In the genomic region with DNA sequence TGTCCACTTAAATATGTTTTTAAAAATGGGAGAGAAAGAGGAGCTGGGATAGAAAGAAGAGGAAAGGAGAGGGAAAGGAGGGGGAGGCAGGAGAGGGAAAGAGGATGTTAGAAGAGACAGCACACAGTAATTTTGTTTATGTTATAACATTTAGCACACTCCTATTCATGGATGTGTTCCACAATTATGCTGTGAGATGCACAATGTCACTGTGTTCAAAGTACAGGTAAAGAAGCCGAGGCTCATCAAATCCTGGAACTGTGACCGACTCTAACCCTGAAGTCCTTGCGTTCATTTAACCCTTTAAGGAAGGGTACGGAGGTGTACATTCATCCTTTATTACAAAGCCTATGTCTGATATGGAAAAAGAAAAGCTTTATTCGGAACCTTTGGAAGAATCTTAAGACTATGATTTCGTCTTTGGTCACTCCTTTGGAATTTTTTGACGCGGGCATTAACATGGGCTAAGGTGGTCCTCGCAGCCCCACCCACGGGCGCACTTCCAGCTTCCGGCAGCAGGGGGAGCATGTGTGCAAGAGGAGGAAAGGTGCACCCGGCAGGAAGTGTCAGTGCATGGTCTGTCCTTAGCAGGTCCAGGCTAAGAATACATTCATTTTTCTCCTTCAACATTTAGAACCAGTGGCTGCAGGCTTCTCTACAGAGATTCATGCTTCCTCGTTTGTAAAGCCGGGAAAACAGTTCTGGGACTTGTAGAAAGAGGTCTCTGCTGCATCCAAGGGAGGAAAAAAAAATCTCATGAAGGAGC, we compare ENCODE assay signal across 8 mouse cellular contexts.
A peak's percentile ranks its signal among the peaks of the same experiment; 100 is the strongest.
DNase-seq lines count a peak whose midpoint lies in the region; ATAC-seq lines count a peak whose summit lies in the region.

No protein-coding gene starts in this region.

- H3K27me3 ChIP-seq in hindbrain, embryonic 12.5 days, result no peaks in the 10 kb centered on the region

- H3K4me3 ChIP-seq in hindbrain, embryonic 12.5 days, result peak overlapping the region; percentile 28

- H3K9ac ChIP-seq in hindbrain, embryonic 12.5 days, result no peak overlapping the region

- 3% methylated on average over 15 of the region's 15 CpGs for WGBS in hindbrain, embryonic 12.5 days

- H3K4me1 ChIP-seq in hindbrain, embryonic 12.5 days, result peaks cover 23% of the 10 kb centered on the region

- DNase-seq in Muller cell, postnatal 12 days (ENCODE audit: inconsistent ontology term), result peak; percentile 73
- peak; percentile 54 for DNase-seq in cerebellum, adult 9-11 months
- peak; percentile 48 to 75 for DNase-seq in frontal cortex, postnatal 10 days (ENCODE audit: low spot score in 2 of 2)
- DNase-seq in layer of hippocampus, postnatal 25 days (ENCODE audit: extremely low spot score in 1 of 2, low spot score in 1 of 2), result peak; percentile 84 to 95
- peak; percentile 86 for DNase-seq in lung, postnatal 25 days (ENCODE audit: low spot score)
- DNase-seq in retina, embryonic 14.5 days (ENCODE audit: low spot score), result peak; percentile 88
- DNase-seq in thymus, postnatal 4 days, result peak; percentile 98

- H3K36me3 ChIP-seq in hindbrain, embryonic 12.5 days, result no peaks in the 10 kb centered on the region

- peak overlapping the region; percentile 66 for H3K4me2 ChIP-seq in hindbrain, embryonic 12.5 days (replicated peaks)

- peak; percentile 81 for ATAC-seq in hindbrain, embryonic 12.5 days (ENCODE audit: low FRiP score)

- no peaks in the 10 kb centered on the region for H3K9me3 ChIP-seq in hindbrain, embryonic 12.5 days (replicated peaks)

- H3K27ac ChIP-seq in hindbrain, embryonic 12.5 days, result 0 out of 2 replicates have a peak overlapping the region, but pooled peaks have one; percentile 18

Comparison
In these comparisons a context has a peak if more than half of its experiments do, and no peak if none do; other contexts are left out.
1. Peak in every context shown above with its lines: DNase-seq, ATAC-seq, H3K4me3 ChIP-seq and H3K27ac ChIP-seq.